Mouse (Mus musculus): ENCODE results near the gene Slc44a2.

DNA sequence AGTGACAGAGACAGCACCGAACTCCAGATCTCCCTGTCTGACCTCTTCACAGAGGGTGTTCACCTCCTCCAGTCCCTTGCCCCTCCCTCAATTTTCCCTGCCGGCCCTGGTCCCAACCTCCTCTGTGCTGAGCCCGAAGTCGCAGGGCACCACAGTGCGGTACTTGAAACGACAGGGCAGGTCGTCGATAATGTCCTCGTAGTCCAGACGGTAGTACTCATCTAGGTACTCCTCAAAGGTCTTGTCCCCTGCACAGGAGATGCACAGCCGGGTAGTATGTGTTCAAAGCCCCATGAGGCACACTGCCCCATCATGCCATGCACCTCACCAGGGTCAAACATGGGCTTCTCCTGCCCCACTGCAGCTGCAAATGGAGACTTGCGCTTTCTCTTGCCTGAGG is 44.8 kb upstream of the Slc44a2 start:
- no peak for TF ChIP-seq POLR2A (IDR thresholded peaks at IDR 0.05; ENCODE audit: low read depth, low read length)
- no peak for TF ChIP-seq CTCF (IDR thresholded peaks at IDR 0.05; ENCODE audit: borderline replicate concordance, insufficient read depth, low read length)

Data from embryonic fibroblast, embryonic 13.5 days (primary cell).